Mouse (Mus musculus): Measurements from ENCODE around the gene Faiml.

The Faiml gene

DNA sequence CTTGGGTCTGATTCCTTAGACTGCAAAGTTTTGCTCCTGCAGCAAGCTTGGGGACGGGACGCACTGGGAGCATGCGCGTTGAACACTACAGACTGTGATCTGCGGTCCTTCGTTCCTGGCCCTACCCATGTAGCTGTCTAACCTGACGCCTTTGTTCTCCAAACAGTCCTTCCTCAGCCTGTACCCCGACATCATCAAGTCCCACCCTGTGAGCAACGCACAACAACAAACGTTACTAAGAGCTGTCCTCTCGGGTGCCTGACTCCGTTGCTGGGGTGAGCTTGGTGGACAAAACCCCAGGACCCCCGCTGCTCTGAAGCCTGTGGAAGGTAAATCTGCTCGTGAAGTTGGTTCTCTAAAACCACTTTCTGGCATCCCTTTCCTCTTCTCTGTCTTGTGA, at the start of gene Faiml:
Gene Faiml (minus strand): TSS at position 101 of the 400 bp plus-strand sequence.
- no peak for DNase-seq (ENCODE audit: extremely low spot score, low read depth, low spot score)

GRCm38 (mm10) chr9:99258891-99259290, 21.9 kb upstream of the Faiml start:
- DNase-seq (ENCODE audit: extremely low spot score, low read depth, low spot score), result no peak

DNA sequence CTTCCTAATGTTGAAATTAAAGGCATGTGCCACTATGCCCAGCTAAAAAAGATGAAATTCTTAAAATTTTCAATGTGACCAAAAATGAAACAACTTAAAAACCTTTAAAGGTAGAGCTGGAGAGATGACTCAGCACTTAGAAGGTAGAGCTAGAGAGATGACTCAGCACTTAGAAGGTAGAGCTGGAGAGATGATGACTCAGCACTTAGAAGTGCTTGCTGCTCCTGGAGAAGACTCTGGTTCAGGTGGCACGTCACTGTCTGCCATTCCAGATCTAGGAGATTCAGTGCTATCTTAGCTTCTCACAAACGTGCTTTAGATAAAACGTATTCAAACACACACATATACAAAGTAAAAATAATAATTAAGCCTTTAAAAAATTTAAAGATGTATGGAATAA, 19.8 kb upstream of the Faiml start:
- DNase-seq (ENCODE audit: extremely low spot score, low read depth, low spot score), result no peak

DNA sequence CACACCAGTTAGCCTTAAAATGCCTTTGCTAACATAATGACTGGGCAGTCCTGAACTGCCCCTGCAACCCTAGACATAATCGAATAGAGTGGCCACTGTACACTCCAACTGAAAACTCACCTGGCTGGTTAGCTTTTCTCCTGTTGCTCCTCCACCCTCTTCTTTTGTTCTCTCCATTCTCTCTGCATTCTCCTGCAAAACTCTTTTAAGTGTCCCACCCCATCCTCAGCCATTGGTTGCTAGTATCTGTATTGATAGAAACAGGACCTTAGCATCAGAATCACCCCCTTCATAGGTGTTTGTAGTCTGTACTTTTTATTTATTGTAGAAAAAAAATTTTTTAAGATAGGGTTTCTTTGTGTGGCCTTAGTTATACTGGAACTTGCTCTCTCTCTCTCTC, 19.2 kb upstream of the Faiml start:
- no peak for DNase-seq (ENCODE audit: extremely low spot score, low read depth, low spot score)

- DNase-seq (ENCODE audit: extremely low spot score, low read depth, low spot score), result no peak
Measured at GRCm38 (mm10) chr9:99253861-99254260, 16.8 kb upstream of the Faiml start.

DNA sequence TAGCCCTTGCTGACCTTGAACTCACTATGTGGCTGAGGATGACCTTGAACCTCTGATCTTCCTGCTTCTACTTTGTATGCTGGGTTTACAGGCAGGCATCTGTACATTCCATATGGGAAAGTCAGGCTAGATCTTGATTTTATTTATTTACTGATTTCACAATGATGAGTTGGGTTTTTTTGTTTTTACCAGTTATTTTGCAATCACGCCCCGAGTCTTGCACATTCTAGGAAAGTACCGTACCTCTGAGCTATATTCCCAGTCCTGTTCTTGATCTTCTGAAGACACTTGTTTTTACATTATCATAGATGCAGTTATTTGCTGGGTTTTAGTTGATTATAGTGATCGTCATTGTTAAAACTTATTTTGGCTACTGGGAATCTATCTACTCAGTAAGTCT, 11.9 kb upstream of the Faiml start:
- no peak for DNase-seq (ENCODE audit: extremely low spot score, low read depth, low spot score)

GRCm38 (mm10) chr9:99248304-99248703, 11.3 kb upstream of the Faiml start:
- no peak for DNase-seq (ENCODE audit: extremely low spot score, low read depth, low spot score)

- DNase-seq (ENCODE audit: extremely low spot score, low read depth, low spot score), result no peak
Measured at GRCm38 (mm10) chr9:99243895-99244293, 6.9 kb upstream of the Faiml start.

- peak; percentile 72 for DNase-seq (ENCODE audit: extremely low spot score, low read depth, low spot score)
Measured at GRCm38 (mm10) chr9:99243190-99243894, 6.3 kb upstream of the Faiml start, which contains the start of gene Cep70. Cep70 (plus strand) TSS chr9:99243367.

DNA sequence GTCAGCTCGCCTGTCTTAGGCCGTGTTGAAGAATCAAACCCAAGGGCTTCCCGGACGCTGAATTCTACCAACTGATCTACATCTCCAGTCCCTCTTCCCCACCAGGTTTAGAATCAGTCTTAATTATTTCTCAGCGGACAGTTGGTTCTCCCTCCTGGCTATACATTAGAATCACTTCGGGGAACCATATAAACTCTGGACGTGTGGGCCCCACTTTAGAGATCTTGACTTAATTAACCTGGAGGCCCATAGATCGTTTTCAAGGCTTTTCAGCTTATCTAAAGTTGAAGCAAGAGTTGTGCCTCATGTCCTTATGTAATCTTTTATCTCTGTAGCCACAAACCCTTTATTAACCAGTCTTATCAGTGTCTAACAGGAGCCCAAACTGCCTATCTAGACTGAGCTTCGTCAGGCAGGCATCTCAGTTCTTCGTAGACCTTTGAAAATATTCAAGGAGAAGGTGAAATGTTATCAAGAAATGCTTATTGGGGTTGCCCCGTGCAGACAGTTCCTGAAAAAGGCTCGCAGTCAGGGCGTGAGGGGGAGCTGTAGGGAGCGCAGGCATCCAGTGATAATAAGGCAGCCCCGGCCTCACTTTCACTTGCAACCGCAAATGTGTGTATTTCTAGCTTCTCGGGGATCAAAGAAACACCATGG, 5.6 kb upstream of the Faiml start:
- DNase-seq (ENCODE audit: extremely low spot score, low read depth, low spot score), result no peak

DNA sequence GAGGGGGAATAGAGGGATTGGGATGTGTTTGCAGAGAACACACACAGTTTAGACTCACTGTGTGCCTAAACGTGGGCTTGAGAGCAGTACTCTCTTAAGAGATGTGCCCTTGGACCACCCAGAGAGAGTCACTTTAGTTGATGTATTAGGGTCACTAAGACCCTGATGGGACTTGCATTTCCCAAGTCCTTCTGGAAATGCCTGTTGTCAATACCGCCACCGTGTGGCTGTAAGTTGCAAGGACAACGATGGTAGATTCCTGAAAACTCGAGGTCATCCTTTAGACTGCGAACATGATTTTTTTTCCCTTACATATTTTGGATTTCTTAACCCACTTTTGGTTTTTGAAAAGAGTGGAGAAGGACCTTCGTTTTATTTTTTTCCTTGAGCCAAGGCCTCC, 5.0 kb upstream of the Faiml start:
- DNase-seq (ENCODE audit: extremely low spot score, low read depth, low spot score), result peak; percentile 83

DNA sequence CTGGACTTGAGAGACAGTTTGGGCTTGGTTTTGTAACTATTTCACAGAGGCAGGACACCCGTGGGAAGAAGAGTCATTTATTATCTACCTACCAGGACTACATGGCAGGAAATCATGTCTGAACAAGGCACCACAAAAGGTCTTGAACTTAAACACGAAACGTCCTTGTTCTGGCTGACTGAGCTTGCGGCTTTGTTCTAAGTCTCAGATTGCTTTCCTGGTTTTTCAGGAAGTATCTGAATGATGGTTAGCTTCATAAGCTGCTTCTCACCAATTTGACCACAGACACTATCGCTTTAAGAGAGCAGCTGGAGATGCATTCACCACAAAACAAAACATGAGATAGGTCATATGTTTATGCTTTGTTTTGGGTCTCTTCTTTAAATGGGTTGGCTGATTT, 3.5 kb upstream of the Faiml start:
- no peak for DNase-seq (ENCODE audit: extremely low spot score, low read depth, low spot score)

DNA sequence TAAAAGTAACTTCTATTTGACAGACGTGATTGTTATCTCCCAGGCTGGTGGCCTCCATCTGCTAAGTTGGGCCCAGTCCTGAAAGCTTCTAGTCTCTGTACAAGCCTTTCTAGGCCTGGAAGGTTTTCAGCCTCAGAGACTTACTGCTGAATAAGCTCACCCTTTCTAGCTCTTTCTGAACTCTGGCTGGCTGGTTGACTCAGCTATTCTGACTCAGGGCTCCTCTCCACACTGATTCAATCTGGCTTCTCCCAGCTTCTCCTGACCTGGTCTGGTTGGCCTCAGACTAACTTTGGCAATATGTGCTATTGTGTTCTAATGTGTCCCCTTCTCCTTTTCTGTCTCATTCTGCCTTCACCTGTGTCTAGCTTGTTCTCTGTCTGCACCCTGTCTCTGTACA, 2.2 kb upstream of the Faiml start:
- no peak for DNase-seq (ENCODE audit: extremely low spot score, low read depth, low spot score)

DNA sequence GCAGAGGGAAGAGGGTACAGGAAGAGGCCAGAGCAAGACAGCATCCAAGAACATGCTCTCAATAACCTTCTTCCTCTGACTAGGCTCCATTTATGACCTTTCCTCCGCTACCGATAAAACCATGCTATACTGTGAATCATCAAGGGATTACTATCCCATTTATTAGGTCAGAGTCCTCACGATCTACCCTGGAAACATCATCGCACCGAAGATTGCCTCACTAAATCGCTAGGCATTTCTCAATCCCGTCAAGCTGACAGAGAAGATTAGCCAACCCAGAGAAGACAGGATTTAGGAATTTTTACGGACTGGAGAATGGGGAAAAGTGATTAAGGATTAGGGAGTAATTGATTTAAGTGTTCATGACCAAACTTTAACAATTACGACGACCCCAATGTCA, 1.2 kb upstream of the Faiml start:
- DNase-seq (ENCODE audit: extremely low spot score, low read depth, low spot score), result no peak

- no peak for DNase-seq (ENCODE audit: extremely low spot score, low read depth, low spot score)
Measured at GRCm38 (mm10) chr9:99229450-99229849, 7.6 kb downstream of the Faiml start.

DNA sequence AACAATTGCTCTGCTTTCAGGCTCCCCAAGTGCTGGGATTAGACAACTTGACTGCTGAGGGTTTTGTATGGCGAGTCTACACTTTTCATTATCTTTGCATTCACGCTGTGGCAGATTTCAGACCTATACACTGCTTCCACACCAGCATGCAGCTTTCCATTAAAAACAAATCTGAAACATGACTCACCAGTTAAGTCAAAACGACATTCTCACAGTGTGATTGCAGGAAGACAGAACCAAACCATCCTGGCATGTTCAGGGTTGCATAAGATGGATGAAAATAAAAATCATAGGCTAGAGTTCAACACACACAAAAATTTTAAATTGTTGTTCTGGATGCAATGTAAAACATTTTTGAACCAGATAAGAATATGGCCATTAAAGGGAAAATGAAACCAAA, 12.5 kb downstream of the Faiml start:
- DNase-seq (ENCODE audit: extremely low spot score, low read depth, low spot score), result no peak

DNA sequence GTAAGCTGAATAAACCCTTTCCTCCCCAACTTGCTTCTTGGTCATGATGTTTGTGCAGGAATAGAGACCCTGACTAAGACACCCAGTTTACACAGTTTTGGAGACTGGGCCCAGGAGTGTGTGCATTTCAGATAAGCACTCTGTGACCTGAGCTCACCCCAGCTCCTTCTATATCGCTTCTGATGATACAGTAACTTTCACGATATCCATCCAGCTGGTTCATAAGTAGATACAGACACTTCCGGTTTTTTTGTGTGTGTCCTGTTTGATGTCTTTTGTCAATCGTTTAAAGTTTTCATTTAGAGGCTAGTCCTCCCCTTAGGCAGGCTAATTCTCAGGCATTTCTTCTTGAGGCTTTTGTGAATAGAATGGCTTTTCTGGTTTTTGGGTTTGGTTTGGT, 15.4 kb downstream of the Faiml start:
- no peak for DNase-seq (ENCODE audit: extremely low spot score, low read depth, low spot score)

DNA sequence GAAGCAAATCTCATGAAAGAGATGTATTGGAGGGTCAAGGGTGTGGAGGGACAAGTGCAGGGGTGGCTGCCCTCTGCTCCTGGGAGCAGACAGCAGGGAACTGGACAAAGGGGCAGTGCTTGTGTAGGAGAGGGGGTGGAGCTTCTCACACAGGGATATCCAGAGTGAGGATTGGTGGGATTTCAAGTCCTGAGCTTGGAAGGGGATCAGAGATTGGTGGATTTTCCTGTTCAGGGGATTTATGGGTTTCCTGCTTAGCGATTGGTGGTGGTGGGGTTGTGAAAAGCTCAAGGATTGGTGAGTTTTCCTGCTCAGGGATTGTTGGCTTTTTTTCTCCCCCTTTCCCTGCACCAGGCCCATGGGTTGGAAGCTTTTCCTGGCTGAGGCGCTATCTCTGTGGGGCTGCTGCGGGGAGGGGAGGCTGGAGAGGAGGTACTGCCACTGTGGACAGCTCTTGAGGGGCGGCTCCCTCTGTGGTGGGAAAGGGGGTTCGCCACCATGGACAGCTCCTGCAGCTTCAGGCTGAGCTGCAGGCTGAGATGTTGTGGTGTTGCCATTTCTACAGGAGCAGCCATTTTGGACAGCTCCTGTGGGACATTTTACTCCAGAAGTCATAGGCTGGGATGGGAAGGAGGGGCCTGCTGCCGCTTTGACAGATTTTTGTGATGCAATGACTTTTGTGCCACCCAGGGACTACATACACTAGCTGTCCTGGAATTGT, 18.9 kb downstream of the Faiml start:
- peak; percentile 35 for DNase-seq (ENCODE audit: extremely low spot score, low read depth, low spot score)

DNA sequence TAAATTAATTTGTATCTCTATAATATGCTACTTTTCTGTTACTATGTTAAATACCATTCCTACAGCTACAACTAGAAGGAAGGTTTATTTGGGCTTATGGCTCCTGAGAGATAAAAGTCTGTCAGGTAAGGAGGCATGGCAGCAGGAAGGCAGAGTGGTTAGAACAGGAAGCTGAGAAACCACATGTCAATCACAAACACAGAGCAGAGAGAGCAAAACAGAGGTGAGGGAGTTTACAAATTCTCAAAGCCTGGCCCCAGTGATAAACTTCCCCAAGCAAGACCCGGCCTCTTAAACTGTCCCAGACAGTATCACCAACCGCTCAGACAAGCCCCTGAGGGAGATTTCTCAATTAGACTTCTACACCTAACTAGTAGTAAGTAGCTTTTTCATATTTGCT, 20.9 kb downstream of the Faiml start:
- no peak for DNase-seq (ENCODE audit: extremely low spot score, low read depth, low spot score)

GRCm38 (mm10) chr9:99212643-99213042, 24.4 kb downstream of the Faiml start:
- DNase-seq (ENCODE audit: extremely low spot score, low read depth, low spot score), result no peak

DNA sequence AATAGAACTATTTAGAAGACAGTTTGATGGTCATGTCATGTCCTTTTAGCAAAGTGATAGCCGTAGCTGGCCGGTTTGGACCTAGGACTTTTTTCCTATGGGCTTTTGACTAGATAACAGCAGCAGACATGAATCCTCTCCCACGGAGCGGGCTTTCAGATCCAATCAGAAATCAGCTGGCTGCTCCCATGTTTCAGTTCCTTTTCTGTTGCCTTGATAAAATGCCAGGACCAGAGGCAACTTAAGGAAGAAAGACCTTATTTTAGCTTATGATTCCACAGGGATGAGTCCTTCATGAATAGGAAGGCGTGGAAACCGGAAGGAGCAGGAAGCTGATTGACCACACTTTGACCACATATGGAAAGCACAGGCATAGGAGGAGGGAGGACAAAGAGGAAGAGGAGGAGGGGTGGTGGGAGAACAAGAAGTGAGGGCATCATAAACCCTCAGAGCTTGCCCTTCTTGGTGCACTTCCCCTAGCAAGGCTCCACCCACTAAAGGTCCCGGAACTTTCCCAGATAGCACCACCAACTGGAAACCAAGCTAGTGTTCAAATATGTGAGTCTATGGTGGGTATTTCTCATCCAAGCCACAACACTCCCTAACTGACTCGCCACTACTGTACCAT, 53.9 kb downstream of the Faiml start:
- no peak for DNase-seq (ENCODE audit: extremely low spot score, low read depth, low spot score)

DNA sequence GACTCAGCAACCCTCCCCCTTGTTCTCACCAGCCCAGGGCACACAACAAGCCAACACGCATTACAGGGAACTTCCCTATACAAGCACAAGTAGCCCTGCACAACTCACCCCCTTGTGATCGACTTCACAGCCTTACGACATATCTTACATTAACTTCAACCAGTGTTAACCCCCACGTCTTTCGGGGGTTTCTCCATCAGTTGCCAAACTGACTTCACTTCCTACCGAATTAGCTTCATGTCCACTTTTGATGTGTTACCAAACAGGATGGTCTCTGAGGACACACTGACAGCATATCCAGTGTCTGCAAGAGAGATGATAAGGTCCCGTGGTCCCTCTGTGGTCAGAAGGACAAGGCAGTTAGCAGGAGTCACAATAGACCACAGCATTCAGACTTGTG, 54.9 kb downstream of the Faiml start:
- DNase-seq (ENCODE audit: extremely low spot score, low read depth, low spot score), result no peak

All from hindlimb bud, embryonic 11.5 days (tissue).